Mouse (Mus musculus): ENCODE results near the gene Aff1. TPM values are rescaled to one million over a fixed set of nuclear protein-coding genes. Genes with fewer than 3 reads are reported as not detected.

Gene Aff1
- total RNA-seq, 1 experiment from 2014 or later: 76.9 TPM

Other genes with a start within 250 kb of the Aff1 start
- not detected in 2 replicates for gene Slc10a6, start 63.0 kb upstream of the Aff1 start, total RNA-seq (2017)
- not detected in 2 replicates for gene 1700016H13Rik, start 36.4 kb upstream of the Aff1 start, total RNA-seq (2017)
- 2.1 and 4.2 TPM in 2 replicates for gene Klhl8, start 218.9 kb downstream of the Aff1 start, total RNA-seq (2017)

Measured in neutrophil, adult 5-6 weeks (primary cell).